Mouse (Mus musculus): Measurements from ENCODE around the gene Slc12a1. TPM values are rescaled to one million over a fixed set of nuclear protein-coding genes. Genes with fewer than 3 reads are reported as not detected.
"Not testable (repeated sequence)": the region's sequence is repeated elsewhere in the genome, so short reads cannot be mapped to it uniquely, and the experiment has no call there.

Gene Slc12a1
- 0.01 TPM in 1 of 2 replicates, not detected in the other for polyA plus RNA-seq (2012; rRNA removed)

DNA sequence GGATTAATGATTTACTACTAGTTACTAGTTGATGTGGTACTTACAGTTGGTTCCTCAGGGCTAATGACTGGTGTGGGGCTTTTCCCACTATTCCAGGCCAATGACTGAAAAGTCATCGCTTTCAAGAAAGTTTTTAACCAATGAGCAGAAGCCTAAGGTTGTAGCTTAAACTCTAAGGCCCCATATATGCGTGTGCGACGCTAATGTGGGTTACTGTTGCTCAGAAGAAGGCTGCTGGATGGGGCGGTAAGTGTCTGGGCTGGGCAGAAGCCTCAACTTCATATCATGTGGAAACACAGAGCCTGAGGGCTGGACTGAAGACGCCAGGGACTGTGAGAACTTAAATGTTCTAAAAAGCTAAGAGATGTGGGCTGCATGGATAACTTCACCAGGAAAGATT is at the start of gene Slc12a1:
Gene Slc12a1, plus strand, starts transcription at position 118 of the 400 bp plus-strand sequence.
- no peaks in the 10 kb centered on the region for H3K4me1 ChIP-seq (replicated peaks; ENCODE audit: control insufficient read depth, insufficient read depth, low read length)
- TF ChIP-seq CTCF (IDR thresholded peaks at IDR 0.05; ENCODE audit: borderline replicate concordance, control insufficient read depth, extremely low read depth, insufficient read depth, low read length, poor library complexity) (no peak), POLR2A (IDR thresholded peaks at IDR 0.05; ENCODE audit: control insufficient read depth, extremely low read depth, insufficient read depth, low read length, poor library complexity) (no peak)
- H3K4me3 ChIP-seq (ENCODE audit: control insufficient read depth, insufficient read depth, low read length), result no peak within 1 kb of the TSS
- WGBS, result 95% methylated on average over 6 of the region's 6 CpGs
- H3K36me3 ChIP-seq (ENCODE audit: control insufficient read depth, insufficient read depth, low read length), result no peaks in the 10 kb centered on the region
- no peak for DNase-seq
- no peak within 1 kb of the TSS for H3K27ac ChIP-seq (ENCODE audit: control insufficient read depth, insufficient read depth, low read length)
- no peaks in the 10 kb centered on the region for H3K27me3 ChIP-seq (ENCODE audit: control insufficient read depth, insufficient read depth, low read length)

DNA sequence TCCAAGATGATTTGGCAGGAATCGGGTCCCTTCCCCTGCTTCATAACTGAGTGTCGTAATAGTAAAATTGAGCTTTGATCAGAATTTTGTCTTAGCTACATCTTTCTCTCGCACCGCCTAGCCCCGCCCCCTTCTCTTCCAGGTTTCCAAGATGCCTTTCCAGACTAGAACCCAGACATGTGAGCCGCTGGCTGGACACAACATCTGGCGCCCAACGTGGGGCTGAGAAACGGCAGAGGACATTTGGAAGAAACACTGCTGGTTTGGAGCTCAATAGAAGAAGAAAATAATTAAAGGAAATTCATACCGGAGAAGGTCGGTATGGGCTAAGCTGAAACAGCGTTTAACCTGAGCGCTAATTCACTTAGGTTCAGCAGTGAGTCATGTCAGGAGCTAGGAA is 47.8 kb upstream of the Slc12a1 start:
- H3K27me3 ChIP-seq (ENCODE audit: control insufficient read depth, insufficient read depth, low read length); H3K4me1 ChIP-seq (replicated peaks; ENCODE audit: control insufficient read depth, insufficient read depth, low read length); DNase-seq; H3K4me3 ChIP-seq (ENCODE audit: control insufficient read depth, insufficient read depth, low read length); H3K27ac ChIP-seq (ENCODE audit: control insufficient read depth, insufficient read depth, low read length): not testable (repeated sequence)
- peaks cover 30% of the 10 kb centered on the region for H3K36me3 ChIP-seq (ENCODE audit: control insufficient read depth, insufficient read depth, low read length)
- 99% methylated on average over 13 of the region's 13 CpGs for WGBS

DNA sequence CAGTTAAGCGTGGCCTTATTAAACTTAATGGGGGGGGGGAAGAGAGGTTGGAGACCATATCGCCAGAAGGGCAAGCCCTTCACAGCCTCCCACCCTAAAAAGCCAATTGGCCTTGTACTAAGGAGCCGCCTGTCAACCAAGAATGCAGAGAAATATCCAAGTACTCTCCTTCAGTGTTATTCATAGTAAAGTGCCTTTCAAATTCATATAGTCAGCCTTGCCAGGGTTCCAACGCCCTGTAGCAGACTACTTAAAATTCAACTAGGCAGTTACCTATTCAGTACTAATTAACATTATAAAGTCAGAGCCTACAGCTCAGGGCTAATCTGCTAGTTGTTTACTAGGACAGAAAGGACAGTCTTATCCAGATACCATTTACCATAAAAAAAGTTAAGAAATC is 45.8 kb upstream of the Slc12a1 start:
- not testable (repeated sequence) for H3K4me3 ChIP-seq (ENCODE audit: control insufficient read depth, insufficient read depth, low read length); H3K4me1 ChIP-seq (replicated peaks; ENCODE audit: control insufficient read depth, insufficient read depth, low read length); H3K27ac ChIP-seq (ENCODE audit: control insufficient read depth, insufficient read depth, low read length); H3K27me3 ChIP-seq (ENCODE audit: control insufficient read depth, insufficient read depth, low read length); DNase-seq
- WGBS, result 96% methylated on average over 4 of the region's 4 CpGs
- H3K36me3 ChIP-seq (ENCODE audit: control insufficient read depth, insufficient read depth, low read length), result peaks cover 21% of the 10 kb centered on the region

DNA sequence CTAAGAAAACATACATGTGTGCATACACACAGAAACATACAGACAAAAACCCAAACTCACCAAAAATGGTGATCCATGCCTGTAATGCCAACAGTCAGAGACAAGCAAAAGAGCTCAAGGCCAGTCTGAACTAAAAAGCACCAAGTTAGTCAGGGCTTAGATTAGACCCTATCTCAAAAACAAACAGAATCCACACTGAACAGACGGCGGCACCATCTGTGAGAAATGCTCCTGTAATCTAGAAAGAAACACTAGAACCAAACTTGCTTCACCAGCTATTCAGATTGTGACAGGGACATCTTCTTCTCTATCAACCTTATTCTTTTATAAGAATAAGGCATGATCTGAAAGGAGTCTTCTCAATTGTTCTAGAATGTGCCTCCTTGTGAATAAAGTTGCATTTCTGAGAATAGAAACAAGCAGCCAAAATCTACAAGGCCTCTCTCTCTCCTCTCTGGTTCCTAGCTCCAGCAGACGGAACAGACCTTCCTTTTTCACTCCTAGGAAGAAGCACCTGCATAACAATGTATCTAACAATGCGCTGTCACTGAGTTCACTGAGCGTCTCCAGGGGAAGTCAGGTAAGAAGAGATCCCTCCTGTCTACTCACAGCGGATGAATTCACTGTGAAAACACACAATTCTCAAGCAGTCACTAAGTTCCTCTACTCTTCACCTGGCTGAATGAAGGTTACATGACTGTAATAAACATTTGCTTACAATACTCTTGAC is 32.8 kb upstream of the Slc12a1 start:
- peaks cover 15% of the 10 kb centered on the region; the same call in 1 of the 2 replicates for H3K36me3 ChIP-seq (ENCODE audit: control insufficient read depth, insufficient read depth, low read length)
- TF ChIP-seq CTCF (IDR thresholded peaks at IDR 0.05; ENCODE audit: borderline replicate concordance, control insufficient read depth, extremely low read depth, insufficient read depth, low read length, poor library complexity) (no peak), POLR2A (IDR thresholded peaks at IDR 0.05; ENCODE audit: control insufficient read depth, extremely low read depth, insufficient read depth, low read length, poor library complexity) (no peak)
- H3K27ac ChIP-seq (ENCODE audit: control insufficient read depth, insufficient read depth, low read length), result no peak overlapping the region
- DNase-seq, result no peak
- no peaks in the 10 kb centered on the region; the same call in 1 of the 2 replicates for H3K27me3 ChIP-seq (ENCODE audit: control insufficient read depth, insufficient read depth, low read length)
- H3K4me3 ChIP-seq (ENCODE audit: control insufficient read depth, insufficient read depth, low read length), result no peak overlapping the region
- peaks cover 3% of the 10 kb centered on the region for H3K4me1 ChIP-seq (replicated peaks; ENCODE audit: control insufficient read depth, insufficient read depth, low read length)
- 93% methylated on average over 6 of the region's 6 CpGs for WGBS

DNA sequence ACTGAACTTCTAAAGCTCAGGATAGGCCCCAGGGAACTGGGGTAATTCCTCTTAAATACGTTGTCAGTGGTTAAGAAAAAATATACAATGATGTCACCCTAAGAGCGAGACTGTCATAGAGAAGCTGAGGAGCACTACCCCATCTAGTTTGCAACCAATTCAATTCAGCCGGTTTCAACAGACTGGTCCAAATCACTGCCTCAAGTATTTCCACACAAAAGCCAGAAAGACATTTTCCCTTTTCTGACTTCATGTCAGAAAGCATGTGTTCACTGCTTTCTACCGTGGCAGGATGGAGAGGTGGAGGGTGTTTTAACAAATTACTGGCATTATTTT is 30.0 kb upstream of the Slc12a1 start:
- no peak overlapping the region for H3K27ac ChIP-seq (ENCODE audit: control insufficient read depth, insufficient read depth, low read length)
- WGBS, result 39% methylated on average over 4 of the region's 4 CpGs
- no peak for DNase-seq
- H3K4me3 ChIP-seq (ENCODE audit: control insufficient read depth, insufficient read depth, low read length), result no peak overlapping the region
- no peaks in the 10 kb centered on the region for H3K36me3 ChIP-seq (ENCODE audit: control insufficient read depth, insufficient read depth, low read length)
- H3K27me3 ChIP-seq (ENCODE audit: control insufficient read depth, insufficient read depth, low read length), result no peaks in the 10 kb centered on the region; the same call in 1 of the 2 replicates
- peaks cover 3% of the 10 kb centered on the region for H3K4me1 ChIP-seq (replicated peaks; ENCODE audit: control insufficient read depth, insufficient read depth, low read length)
- TF ChIP-seq POLR2A (IDR thresholded peaks at IDR 0.05; ENCODE audit: control insufficient read depth, extremely low read depth, insufficient read depth, low read length, poor library complexity) (no peak), CTCF (IDR thresholded peaks at IDR 0.05; ENCODE audit: borderline replicate concordance, control insufficient read depth, extremely low read depth, insufficient read depth, low read length, poor library complexity) (no peak)

DNA sequence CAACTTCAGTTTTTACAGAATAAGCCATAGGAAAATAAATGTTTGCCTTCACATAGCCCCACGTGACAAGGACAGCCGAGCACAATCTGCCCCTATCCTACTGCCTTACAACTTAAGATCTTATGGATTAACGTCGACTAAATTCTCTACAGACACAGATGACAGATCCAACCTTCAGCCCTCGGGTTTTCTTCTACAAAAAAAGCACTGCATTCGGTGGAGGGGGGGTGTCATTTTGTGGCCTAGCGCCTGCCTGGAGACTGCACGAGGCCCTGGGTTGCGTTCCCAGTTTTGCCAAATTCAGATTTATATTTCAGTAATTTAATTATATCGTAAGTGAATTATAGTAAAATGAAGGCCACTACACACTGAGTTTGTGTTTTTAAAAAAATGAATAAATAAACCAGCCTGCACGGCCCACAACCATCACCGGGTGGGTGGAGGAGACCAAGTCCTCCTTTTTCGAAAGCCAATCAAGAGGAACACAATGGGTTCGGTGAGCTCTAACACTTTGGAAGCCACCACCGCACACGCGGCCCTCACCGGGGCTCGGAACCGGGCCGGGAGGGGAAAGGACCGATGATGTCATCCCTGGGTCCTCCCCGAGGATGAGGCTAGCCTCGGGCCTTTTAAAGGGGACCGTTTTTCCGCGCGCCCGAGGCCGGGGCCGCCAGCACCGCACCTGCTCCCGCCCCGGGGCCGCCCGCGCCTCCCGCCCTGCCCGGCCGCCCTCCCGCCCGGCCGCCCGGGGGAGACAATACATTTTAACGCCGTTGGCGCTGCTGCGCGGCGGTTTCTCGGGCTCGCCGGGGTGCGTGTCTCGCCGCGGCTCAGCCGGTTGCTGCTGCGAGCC is 29.5 kb upstream of the Slc12a1 start:
- Histone ChIP-seq H3K4me3 (ENCODE audit: control insufficient read depth, insufficient read depth, low read length) (peak overlapping the region; percentile 80), H3K36me3 (ENCODE audit: control insufficient read depth, insufficient read depth, low read length) (no peaks in the 10 kb centered on the region), H3K4me1 (replicated peaks; ENCODE audit: control insufficient read depth, insufficient read depth, low read length) (peaks cover 3% of the 10 kb centered on the region), H3K27me3 (ENCODE audit: control insufficient read depth, insufficient read depth, low read length) (no peaks in the 10 kb centered on the region; the same call in 1 of the 2 replicates), H3K27ac (ENCODE audit: control insufficient read depth, insufficient read depth, low read length) (peak overlapping the region; percentile 1; the same call in 1 of the 2 replicates)
- WGBS, result 3% methylated on average over 59 of the region's 59 CpGs
- peak; percentile 49 for DNase-seq
- TF ChIP-seq CTCF (IDR thresholded peaks at IDR 0.05; ENCODE audit: borderline replicate concordance, control insufficient read depth, extremely low read depth, insufficient read depth, low read length, poor library complexity) (no peak), POLR2A (IDR thresholded peaks at IDR 0.05; ENCODE audit: control insufficient read depth, extremely low read depth, insufficient read depth, low read length, poor library complexity) (no peak)

Data from thymus, adult 2 months (tissue).